Mouse (Mus musculus): ENCODE data around the gene Slc39a13.

The Slc39a13 gene

DNA sequence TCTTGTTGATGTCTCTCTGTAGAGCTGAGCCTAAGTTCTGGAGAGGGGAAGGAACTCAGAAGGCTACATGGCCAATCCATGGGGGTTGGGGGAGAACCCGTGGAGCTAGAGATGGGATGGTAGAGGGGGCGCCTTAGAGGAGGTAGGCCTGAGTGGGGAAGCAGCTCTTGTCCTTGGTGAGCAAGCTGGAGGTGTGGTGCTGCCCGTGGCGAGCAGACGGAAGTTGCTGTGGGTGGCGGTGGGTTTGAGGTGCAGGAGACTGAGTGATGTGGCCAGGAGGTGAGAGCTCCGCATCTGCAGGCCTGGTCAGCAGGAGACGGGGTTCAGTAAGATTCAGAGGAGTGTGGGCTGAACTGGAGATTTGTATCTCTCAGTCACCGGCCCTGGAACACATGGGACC, 17.2 kb upstream of the Slc39a13 start:
- peak; percentile 30 to 46 for DNase-seq

DNA sequence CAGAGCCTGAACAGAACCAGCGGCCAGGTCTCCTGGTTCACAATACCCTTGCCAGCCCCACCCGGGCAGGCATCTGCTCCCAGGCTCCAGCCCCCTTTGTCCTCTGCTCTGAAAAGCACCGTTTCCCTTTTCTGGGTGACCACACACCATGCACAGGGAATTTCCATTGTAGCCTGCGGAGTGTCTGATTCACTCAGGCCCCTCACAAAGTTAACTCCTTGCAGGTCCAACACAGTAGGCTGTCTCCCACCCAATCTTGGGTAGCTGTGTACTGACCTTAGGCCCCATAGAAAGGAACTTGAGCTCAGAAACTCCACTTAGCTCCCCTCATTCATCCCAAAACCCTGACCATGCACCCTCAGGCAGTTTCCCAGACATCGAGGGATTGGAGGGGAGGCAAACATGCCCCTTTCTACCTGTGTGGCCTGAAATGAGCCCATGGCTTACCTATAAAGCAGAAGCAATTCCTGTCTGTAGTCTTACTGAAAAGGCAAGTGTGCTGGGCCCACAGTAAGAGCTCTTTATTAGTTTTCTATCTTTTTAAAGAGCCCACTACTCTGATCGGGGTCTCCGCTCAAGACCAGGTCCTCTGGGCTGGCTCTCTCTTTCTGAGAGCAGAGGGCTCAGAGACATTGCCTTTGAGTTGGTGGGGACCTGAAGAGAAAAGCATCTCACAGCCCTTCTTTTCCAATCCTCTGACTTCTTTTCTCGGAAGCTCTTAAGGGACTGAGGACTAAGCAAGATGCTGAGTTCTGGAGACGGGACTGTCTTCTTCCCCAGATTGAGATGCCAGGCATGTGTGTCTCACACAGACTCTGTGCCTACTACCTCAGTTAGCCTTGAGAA, 16.4 kb upstream of the Slc39a13 start:
- peak in 1 of 2 experiments; percentile 11 for DNase-seq

DNA sequence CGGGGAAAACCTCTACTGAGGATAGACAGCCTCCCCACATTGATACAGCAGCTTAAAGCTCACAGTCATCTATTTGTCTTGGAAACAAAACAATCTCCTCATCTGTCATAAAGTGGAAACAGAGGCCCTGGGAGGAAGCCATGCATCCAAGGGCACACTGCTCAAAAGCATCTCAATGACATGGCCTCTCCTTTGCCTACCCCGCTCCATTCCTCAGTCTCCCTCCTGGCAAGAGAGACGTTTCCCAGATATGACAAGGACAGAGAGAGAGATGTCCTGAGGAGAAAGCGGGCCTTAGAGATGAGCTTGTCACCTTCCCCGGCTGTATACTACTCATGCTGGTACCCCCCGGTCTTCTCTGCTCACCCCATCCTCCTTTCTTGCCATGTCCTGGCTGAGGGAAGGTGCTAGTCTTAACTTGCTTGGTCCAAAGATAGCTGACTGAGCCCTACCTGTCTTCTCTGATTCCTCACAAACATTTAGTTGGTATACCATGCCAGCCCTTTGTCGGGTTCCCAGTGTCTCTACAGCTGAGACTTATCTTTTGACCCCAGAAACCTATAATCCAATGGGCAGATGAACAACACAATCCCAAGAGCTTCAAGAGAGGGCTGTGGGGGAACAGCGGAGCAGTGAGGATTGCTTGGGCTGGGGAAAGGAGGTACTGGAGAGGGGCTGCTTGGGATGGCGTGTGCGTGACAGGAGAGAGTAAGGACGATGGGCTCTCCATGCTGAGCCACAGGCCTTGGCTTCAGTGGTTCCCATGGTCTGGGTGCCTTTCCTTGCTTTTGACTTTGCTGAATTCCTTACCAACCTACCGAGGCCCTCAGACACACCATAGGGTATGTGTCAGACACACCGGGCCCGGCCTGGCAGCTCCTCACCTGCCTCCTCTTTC, 15.5 kb upstream of the Slc39a13 start:
- no peak for DNase-seq

DNA sequence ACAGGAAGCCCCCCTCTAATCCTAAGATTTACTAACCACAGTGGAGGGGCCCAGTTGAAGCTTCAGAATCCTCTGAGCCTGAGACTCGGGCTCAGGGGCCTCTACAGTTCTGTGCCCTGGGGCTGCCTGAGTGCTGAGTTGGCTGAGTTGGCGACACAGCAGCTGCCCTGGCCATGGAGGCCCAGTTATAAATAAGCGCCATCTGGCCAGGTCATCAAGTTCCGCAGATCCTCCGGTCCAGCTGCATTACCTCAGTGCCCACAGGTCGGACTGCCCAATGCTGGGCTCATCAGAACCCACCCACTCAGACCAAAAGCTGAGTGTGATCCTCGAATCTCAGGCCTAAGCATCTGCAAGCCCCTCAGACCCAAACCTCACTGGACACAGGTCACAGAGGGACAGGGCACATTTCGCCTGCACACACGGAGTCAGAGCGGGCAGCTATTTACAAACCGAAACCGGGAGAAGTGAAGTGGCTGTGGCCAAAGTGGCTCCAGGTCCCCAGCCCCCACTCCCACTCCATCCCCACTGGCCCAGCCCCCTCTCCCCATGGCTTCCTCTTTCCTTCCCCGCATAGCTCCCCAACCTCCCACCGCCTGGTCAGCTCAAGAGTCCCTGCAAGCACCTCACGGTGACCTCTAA, 14.1 kb upstream of the Slc39a13 start:
- no peak for DNase-seq

DNA sequence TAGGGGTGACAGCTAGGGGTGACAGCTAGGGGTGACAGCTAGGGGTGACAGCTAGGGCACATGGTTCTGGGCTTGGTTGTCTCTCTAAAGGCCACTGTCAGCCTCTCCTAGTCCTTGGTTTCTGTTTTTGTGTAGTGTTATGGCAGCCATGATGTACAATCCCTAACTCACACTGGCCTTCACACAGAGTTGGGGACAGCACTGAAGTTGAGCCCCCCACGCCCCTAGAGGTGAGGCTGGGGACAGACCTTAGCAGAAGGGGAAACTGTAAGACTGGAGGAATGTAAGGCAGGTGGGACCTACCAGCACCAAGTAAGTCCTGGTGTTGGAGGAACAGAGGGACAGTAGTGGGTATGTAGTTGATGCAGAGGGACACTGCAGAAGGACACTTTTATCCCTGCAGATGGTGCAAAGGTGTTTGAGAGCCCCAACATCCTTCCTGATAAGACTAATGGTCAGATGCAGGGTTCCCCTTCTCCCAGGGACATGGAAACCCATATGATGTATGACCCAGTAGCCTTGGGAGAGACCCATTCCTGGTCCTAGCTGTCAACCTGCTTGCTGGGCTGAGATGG, 13.2 kb upstream of the Slc39a13 start:
- DNase-seq = peak in 1 of 2 experiments; percentile 33

DNA sequence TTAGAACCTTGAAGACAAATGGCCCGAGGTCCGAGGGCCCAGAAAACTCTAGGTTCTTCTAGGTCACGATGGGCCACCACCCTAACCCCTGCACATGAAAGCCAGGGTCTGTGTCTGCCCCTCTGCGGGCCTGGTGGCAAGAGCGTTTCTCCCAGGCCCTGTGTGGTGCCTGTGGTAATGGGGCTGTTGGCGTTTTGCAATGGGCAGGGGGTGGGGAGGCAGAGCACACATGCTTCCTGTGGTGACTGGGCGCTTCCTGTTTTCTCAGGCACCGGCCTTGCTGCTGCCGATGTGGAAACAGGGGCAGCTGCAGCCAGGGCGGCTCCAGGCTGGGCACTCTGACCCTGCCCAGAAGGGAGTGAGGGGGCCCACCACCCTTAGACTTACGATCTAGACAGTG, 12.6 kb upstream of the Slc39a13 start:
- DNase-seq = peak; percentile 70 to 81

DNA sequence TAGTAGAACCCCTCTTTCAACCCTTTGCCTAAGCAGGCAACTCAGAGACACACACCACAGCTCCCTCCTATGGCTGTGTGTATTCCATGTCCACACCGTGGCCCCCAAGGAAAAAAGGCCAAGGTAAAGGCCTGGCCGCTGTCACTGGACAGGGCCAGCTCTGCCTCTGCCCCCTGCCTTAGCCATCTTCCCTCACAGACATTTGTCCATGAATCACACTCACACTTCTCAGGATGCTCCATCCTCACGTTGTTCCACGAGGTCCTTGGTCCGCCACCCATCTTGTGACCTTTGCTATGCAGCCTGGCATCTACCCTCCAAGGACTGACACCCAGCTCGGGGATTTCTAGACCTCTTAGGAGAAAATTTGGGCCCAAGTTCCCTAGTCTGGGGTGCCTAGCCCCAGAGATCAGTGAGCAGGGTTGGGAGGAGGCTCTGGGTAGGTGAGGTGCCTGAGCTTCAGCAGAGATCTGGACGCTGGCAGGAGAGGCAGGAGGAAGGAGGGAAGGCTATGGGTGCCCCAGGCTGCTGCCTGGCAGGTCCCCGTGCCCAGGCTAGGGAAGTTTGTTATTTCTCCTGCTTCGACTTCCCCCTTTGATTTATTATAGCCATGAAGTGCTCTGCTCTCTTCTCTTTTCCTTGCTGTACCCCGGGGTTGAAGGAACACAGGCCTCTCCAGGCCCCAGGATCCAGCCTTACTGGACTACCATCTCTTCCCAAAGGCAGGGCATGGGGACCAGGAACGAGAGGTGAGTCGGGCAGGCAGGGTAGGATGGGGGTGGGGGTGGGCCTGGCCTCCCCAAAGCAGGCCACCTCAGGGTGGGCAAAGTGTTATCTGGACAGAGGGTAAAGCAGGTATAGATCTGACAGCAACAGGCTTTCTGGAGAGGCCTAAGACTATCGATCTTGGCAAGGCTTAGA, 11.8 kb upstream of the Slc39a13 start, which contains the start of gene Spi1:
Gene Spi1 (plus strand): TSS at position 616 of the 921 bp plus-strand sequence.
- DNase-seq = peak in 1 of 2 experiments; percentile 32

DNA sequence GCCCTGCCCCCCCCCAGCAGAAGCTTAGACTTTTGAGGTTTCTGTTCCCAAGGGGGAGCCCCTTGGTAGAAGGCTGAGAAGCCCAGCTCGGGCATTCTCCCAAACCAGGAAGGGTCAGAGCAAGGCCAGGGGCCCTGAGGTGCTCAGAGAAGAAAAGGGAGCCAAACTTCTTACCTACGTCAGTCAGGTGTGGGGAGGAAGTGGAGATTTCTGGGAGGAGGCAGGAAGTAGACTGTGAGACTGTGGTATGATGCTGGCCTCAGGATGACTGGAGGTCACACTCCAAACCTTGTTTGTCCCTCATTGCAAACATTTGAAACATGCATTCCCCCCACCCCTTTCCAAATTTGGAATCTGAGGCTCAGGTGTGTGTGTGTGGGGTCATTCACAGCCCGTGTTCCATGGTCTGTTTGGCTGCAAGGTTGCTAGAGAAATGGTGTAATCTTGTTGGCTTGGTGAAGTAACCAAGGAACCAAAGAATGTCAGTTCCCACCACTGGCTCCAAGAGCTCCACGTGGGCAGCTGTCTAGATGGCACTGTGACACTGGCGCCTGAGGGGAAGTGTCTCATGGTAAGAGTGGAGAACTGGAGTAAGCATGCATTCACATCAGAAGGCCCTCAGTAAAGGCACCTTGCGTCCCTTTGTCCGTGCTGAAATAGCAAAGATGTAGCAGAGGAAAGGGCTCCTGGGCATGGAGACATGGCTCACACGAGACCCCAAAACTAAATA, 10.7 kb upstream of the Slc39a13 start:
- peak in 1 of 2 experiments; percentile 53 for DNase-seq

DNA sequence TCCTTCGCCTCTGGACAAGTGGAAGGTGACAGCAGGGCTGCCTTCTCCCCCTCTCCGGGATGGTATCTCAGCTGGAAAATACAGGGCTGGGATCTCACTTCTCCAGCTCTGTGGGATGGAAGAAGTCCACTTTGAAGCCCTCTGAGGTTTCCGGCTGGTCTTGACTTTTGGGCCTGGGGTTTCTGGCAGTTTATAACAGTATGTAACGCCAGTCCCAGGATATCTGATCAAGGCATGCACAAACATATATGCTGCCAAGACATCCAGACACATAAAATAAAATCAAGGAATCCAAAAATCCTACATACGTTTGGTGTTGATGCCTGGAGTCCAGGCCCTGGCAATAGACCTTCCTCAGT, 8.8 kb upstream of the Slc39a13 start:
- no peak for DNase-seq

DNA sequence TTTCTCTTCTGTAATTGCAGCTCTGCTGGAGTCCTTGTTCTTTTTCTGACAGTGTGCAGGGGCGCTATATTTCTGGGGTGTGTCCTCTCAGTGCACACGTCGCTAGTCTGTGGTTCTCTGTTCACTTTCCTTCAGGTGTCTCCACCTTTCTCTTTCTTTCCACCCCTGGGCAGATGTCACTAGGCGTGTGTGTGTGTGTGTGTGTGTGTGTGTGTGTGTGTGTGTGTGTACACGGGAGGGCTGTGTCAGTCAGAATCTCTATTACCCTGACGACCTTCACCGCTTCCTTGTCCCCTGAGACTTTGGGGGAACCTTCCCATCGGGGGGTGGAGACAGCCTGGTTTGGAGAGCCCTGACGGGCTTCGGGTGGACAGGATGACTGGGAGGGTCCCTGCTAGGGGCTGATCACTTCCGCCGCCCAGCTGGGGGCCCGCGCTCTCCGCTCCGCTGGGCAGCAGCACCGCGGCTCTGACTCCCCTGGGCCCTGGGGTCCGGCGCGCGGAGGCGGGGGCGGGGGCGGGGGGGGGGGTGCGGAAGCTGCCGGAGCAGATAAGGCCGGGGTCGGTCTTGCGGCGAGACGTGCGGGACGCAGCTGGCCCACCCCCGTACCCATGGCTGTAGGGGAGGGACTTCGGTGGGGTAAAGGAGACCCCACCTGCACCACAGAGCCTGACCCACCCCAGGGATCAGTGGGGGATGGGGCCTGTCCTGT, 8.3 kb upstream of the Slc39a13 start:
- peak; percentile 61 to 68 for DNase-seq

DNA sequence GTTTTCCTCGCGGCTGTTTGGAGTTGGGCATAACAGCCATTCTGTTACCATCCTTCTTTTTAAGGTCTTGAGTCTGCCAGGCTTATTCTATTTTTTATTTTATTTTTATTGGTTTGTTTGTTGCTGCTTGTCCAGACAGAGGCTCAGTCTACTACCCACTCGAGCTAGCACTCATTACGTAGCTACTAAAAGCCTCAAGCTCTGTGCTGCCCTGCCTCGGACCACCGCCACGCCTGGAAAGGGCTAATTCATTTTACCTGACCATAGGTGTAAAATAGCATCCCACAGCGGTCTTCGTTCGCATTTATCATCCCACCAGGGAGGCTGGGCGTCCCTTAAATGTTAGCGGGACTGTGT, 7.7 kb upstream of the Slc39a13 start:
- DNase-seq = no peak

DNA sequence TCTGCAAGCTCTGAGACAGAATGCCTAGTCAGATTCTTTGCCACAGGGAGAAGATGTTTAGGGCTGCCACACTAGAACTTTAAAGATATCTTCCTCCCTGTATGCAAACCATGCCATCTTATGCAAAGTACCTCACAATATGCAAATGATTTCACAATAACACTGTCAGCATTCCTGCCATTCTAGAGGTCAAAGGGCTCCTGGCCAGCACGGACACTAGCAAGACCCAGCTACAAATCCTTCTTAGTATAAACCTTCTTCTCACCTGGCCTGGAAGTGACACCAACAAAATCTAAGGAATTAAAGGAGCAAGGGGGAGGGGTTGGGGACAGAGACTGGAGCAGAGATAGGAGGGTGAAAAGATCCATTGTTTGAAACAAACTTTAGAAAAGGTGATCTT, 1.9 kb upstream of the Slc39a13 start:
- no peak for DNase-seq

DNA sequence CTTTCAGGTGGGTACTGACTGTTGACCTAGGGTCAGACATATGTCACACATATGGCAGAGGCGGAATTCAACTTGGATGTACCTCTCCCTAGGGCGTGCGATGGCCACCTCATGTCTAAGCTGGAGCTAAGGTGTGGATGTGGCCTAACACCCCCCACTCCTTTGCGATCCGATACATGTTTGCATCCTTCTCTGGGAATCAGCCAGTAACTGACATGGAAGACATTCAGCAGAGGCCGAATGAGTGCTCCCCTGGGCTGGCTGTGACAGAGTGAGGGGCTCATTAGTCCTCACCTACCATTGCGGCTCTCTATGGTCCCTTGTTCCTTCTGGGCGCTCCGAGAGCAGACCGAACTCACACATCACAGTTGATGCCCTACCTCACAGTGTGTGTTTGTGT, 842 bp upstream of the Slc39a13 start:
- DNase-seq = no peak

DNA sequence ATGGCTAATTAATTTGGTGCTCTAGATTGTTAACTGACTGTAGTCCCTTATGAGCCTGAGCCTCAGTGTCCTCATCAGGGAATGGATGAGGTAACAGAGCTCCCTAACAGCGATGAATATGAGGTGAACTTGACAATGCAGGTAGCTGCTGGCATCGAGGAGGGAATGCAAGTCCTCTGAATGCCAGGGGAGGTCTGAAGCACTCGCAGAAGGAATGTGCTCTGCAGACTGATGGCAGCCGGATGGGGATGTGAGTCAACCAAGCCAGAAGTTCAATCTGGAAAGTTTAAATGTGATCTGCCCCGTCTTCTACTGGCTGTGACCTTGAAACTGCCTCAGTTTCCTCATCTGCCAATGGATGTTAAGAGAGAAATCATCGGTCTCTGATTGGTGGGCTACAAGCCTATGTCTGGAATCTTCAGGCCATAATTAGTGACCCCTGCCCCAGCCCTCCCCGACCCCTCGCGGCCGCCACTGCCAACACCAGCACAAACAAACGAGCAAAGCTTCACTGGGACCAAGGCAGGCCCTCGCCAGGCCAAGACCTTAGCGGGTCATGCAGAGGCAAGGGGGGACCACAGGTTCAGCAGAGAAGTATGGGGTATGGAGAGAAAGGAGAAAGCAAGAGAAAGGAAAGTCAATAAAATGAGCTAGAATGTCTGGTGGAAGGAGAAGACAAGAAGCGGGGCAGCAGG, 764 bp downstream of the Slc39a13 start:
- DNase-seq = no peak

DNA sequence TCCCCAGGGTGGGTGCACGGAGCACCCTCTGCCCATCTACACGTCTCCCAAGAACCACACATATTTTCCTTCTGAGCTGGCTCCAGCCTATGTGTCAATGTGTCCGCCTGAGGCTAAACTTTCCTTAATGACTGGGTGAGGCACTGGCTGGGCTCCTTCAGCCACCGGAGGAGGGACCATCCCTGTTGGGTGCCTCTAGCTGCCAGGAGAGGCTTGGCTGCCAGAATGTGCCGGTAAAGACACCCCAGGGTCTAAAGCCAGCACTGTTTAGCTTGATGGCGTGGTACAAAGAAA, 1.4 kb downstream of the Slc39a13 start:
- DNase-seq = no peak

DNA sequence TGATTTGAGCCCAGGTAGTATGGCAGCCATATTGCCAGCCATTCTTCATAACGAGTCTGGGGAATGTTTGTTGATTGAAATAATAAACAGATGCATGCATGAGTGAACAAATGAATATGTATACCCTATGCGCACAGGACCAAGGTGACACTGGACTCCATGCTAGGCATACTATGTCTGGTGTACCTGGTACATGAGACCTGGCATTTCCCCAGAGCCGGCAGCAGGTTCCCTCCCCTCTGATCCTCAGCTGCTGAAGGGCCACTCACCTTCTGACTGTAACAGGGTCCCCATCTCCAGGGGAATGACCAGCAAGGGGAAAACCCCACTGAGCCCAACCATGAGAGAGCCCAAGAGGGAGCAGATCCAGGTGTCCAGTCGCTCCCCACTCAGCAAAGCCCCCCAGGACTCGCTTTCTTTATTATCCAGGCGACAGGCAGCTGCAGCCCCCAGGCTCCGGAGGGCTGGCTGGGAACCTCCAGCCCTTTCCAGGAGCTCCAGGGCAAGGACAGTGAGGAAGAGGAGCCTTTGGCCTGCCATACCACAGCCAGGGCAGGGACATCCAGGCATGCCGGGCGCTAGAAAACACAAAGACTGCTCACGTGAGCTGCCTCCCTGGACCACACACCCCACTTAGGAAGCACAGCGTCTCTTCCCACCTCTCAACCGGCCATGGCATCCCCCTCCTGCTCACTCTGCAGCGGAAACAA, 1.9 kb downstream of the Slc39a13 start:
- DNase-seq = no peak

DNA sequence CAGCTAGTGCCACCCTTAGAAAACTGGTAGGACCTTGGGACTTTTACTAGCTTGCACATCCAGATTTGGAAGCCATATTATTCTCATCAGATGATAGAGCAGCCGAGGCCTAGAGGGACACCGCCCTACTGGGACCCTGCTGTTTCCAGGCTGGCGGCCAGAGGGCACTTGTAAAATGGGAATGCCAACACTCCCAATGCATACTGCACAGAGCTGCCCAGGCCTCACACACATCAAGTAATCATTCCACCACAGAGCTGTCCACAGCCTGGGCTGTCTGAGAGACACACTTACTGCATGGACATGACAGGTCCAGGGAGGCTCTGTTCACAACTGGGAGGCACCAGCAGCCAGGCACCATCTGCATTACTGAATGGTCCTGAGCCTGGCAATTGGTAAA, 3.8 kb downstream of the Slc39a13 start:
- no peak for DNase-seq

DNA sequence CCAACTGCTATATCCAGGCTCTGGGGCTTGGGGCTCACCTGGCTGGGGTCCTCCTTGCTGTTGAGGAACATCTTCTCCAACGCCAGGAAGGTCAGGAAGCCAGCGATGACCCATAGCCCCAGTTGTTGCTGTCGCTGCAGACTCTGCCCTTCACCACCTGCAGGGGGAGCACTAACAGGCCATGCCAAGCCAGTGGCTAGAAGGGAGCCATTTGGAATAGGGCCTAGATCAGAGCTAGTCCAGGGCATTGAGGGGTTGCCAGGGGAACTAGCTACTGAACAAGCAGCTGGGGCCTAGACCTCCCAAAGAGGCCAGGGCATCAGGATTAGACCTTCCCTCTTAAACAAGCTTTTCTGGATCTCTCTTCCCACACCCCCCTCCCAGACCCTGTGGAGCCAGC, 4.7 kb downstream of the Slc39a13 start:
- DNase-seq = peak in 1 of 2 experiments; percentile 56

DNA sequence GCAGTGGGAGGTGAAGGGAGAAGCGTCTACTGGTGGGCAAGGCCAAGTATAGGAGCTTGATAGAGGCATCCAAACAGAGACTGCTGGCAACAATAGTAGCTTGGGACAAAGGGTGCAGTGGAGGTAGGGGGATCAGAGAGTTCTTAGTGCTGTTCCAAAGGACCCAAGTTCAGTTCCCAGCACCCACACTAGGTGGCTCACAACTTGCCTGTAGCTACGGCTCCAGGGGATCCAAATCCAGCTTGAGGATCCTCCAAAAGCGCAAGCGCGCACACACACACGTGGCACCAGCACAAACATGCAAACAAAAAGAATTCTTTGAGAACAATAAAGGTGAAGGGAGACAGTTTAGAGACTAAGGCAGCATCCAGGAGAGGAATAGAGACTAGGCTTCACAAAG, 6.0 kb downstream of the Slc39a13 start:
- no peak for DNase-seq
